Comparison of ENCODE assay signal across 8 mouse cellular contexts in the genomic region with DNA sequence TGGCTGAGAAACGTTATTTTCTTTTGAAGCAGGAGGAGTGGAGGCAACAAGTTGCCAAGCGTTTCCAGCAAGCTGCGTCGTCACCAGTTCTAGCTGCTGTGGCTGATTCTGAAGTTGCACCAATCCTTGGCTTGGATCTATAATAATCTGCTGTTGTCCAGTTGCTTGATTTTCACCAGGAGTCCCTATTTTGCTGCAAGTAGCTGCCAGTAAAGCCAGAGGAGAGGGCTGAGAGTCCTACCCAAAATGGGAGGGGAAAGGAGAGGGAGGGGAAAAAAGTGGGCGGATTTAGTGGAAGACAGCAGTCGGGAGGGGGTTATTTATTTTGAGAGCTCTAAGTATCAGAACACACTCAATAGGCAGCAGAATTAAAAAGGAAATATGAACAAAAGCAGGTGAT. TPM values are rescaled to one million over a fixed set of nuclear protein-coding genes. Genes with fewer than 3 reads are reported as not detected.
DNase-seq lines count a peak whose midpoint lies in the region; ATAC-seq and TF ChIP-seq lines count a peak whose summit lies in the region.

No protein-coding gene starts in this region.

- peak overlapping the region; percentile 63 for H3K4me2 ChIP-seq in embryonic facial prominence, embryonic 14.5 days (ENCODE audit: low read depth, low read length)
- peak overlapping the region; percentile 59 for H3K4me2 ChIP-seq in midbrain, embryonic 12.5 days (replicated peaks)

- H3K9ac ChIP-seq in embryonic facial prominence, embryonic 14.5 days (ENCODE audit: low read depth, low read length), result peak overlapping the region; percentile 73; the same call in 1 of the 2 replicates
- H3K9ac ChIP-seq in midbrain, embryonic 12.5 days (replicated peaks), result no peak overlapping the region

- H3K9me3 ChIP-seq in embryonic facial prominence, embryonic 14.5 days (ENCODE audit: control insufficient read depth, low read length), result no peaks in the 10 kb centered on the region
- H3K9me3 ChIP-seq in limb, embryonic 10.5 days (replicated peaks), result no peaks in the 10 kb centered on the region
- no peaks in the 10 kb centered on the region for H3K9me3 ChIP-seq in midbrain, embryonic 12.5 days

- 24% methylated on average over 6 of the region's 6 CpGs for WGBS in embryonic facial prominence, embryonic 14.5 days
- 31% methylated on average over 6 of the region's 6 CpGs for WGBS in limb, embryonic 10.5 days
- WGBS in midbrain, embryonic 12.5 days, result 30% methylated on average over 6 of the region's 6 CpGs

- H3K27ac ChIP-seq in gastrocnemius, adult 2 months, result peak overlapping the region; percentile 98
- H3K27ac ChIP-seq in embryonic facial prominence, embryonic 14.5 days (replicated peaks; ENCODE audit: low read depth, low read length), result no peak overlapping the region
- H3K27ac ChIP-seq in limb, embryonic 10.5 days, result peak overlapping the region; percentile 95; the same call in 1 of the 2 replicates
- H3K27ac ChIP-seq in midbrain, embryonic 12.5 days (replicated peaks), result no peak overlapping the region

- no peak for ATAC-seq in embryonic facial prominence, embryonic 14.5 days (ENCODE audit: low read depth)
- ATAC-seq in midbrain, embryonic 12.5 days (ENCODE audit: low FRiP score, low read depth), result no peak
- ATAC-seq in activated CD4-positive, CD25-positive, alpha-beta regulatory T cell, adult 4 months, result no peak

- peak overlapping the region; percentile 86 for H3K4me3 ChIP-seq in gastrocnemius, adult 2 months
- peak overlapping the region; percentile 95 for H3K4me3 ChIP-seq in embryonic facial prominence, embryonic 14.5 days (ENCODE audit: low read depth, low read length)
- H3K4me3 ChIP-seq in limb, embryonic 10.5 days, result peak overlapping the region; percentile 87
- H3K4me3 ChIP-seq in midbrain, embryonic 12.5 days, result peak overlapping the region; percentile 76

- DNase-seq in gastrocnemius, adult 2 months, result peak; percentile 55
- no peak for DNase-seq in gastrocnemius, postnatal 4 days (ENCODE audit: low spot score in 2 of 2)
- peak; percentile 43 for DNase-seq in adrenal gland, adult 8-10 months
- DNase-seq in embryonic facial prominence, embryonic 14.5 days (ENCODE audit: low spot score), result peak; percentile 75
- DNase-seq in heart, postnatal 25 days (ENCODE audit: low spot score), result peak; percentile 42
- DNase-seq in limb, embryonic 10.5 days (ENCODE audit: low spot score), result no peak

- H3K4me1 ChIP-seq in embryonic facial prominence, embryonic 14.5 days (ENCODE audit: control insufficient read depth, insufficient read depth, low read length), result peaks cover 25% of the 10 kb centered on the region
- H3K4me1 ChIP-seq in limb, embryonic 10.5 days, result peaks cover 50% of the 10 kb centered on the region
- H3K4me1 ChIP-seq in midbrain, embryonic 12.5 days, result peaks cover 26% of the 10 kb centered on the region

- H3K27me3 ChIP-seq in embryonic facial prominence, embryonic 14.5 days (replicated peaks; ENCODE audit: control insufficient read depth, insufficient read depth, low read length), result no peaks in the 10 kb centered on the region
- no peaks in the 10 kb centered on the region for H3K27me3 ChIP-seq in limb, embryonic 10.5 days (ENCODE audit: low read depth, poor library complexity, severe bottlenecking)
- H3K27me3 ChIP-seq in midbrain, embryonic 12.5 days, result no peaks in the 10 kb centered on the region

- no peaks in the 10 kb centered on the region for H3K36me3 ChIP-seq in embryonic facial prominence, embryonic 14.5 days (ENCODE audit: control insufficient read depth, insufficient read depth, low read length)
- H3K36me3 ChIP-seq in limb, embryonic 10.5 days, result peaks cover 15% of the 10 kb centered on the region
- peaks cover 12% of the 10 kb centered on the region; the same call in 1 of the 2 replicates for H3K36me3 ChIP-seq in midbrain, embryonic 12.5 days

- intact Hi-C loops in gastrocnemius, adult 2 months (cut with DNase I), result loop anchor here (5.0 to 10.0 kb wide), 2 partner anchors 103 to 305 kb away; a partner anchor contains a TSS
- intact Hi-C loops in heart, postnatal 25 days (cut with DNase I), result loop anchor here (5.0 to 10.0 kb wide), 2 partner anchors 542 to 1895 kb away; a partner anchor contains a TSS

- no peak for TF ChIP-seq CTCF in gastrocnemius, adult 2 months (IDR thresholded peaks at IDR 0.05)

RNA-seq across cellular contexts. Expression of a gene that starts 1.3 kb away (rescaled TPM):
- total RNA-seq in gastrocnemius, adult 2 months (2021), result 10 to 100 TPM in 1 of 2 experiments, 1 to 10 TPM in 1; 9.6 to 10.6 TPM
- total RNA-seq in gastrocnemius, postnatal 4 days (2021), result 10 to 100 TPM; 13.1 to 15.1 TPM
- 10 to 100 TPM in 2 of 4 experiments, 1 to 10 TPM in 2; 7.3 to 14.3 (median 9.6) TPM for total RNA-seq in adrenal gland, adult 8-10 months (2022)
- 8.3 and 9.7 TPM in 2 replicates for polyA plus RNA-seq in embryonic facial prominence, embryonic 14.5 days (2014; fragmentation: Nextera tagmentation; extraction: Ambion mirVana)
- total RNA-seq in heart, postnatal 25 days (2021), result 10 to 100 TPM in 1 of 2 experiments, 1 to 10 TPM in 1; 8.2 to 10.9 TPM
- 10.5 and 16.2 TPM in 2 replicates for polyA plus RNA-seq in limb, embryonic 10.5 days (2016; fragmentation: Nextera tagmentation; extraction: Ambion mirVana)
- 21.4 and 23.9 TPM in 2 replicates for polyA plus RNA-seq in midbrain, embryonic 12.5 days (2016; fragmentation: Nextera tagmentation; extraction: Ambion mirVana)
- polyA plus RNA-seq in activated CD4-positive, CD25-positive, alpha-beta regulatory T cell, adult 4 months (2017; shearing (Covaris generic)), result 10 to 100 TPM; 19.3 TPM

Comparison
In these comparisons a context has a peak if more than half of its experiments do, and no peak if none do; other contexts are left out.
1. DNase-seq: peak in gastrocnemius, adult 2 months (single experiment), adrenal gland, adult 8-10 months (single experiment), embryonic facial prominence, embryonic 14.5 days (single experiment) and heart, postnatal 25 days (single experiment); none in gastrocnemius, postnatal 4 days (0 of 2) and limb, embryonic 10.5 days (single experiment).
2. H3K27ac ChIP-seq: peak in gastrocnemius, adult 2 months (single experiment) and limb, embryonic 10.5 days (single experiment); none in embryonic facial prominence, embryonic 14.5 days (single experiment) and midbrain, embryonic 12.5 days (single experiment).
3. Peak in every context shown above with its lines, with median percentiles within 50 percentile points of each other: H3K4me3 ChIP-seq.